Mouse (Mus musculus) neural tube, embryonic 12.5 days (tissue): Measurements from ENCODE around the gene Rasal3. TPM values are rescaled to one million over a fixed set of nuclear protein-coding genes. Genes with fewer than 3 reads are reported as not detected.

Source experiments
- ATAC-seq: fragments of 200-750 bp; cut with Nextera tagmentation; 2 replicates; pipeline ENCODE4 v1.8.0; 2017; ENCODE audit warnings: low read depth, mild to moderate bottlenecking, moderate TSS enrichment, moderate library complexity; ENCODE audit not compliant: low FRiP score
- H3K27ac ChIP-seq: fragments of 300-500 bp; sonication (generic); 2 replicates; pipeline ENCODE4 v1.5.1; 2016
- H3K27me3 ChIP-seq: fragments of 300-500 bp; sonication (generic); replicated peaks from 2 replicates; pipeline ENCODE4 v1.6.1; 2016; ENCODE audit warnings: mild to moderate bottlenecking
- H3K36me3 ChIP-seq: fragments of 300-500 bp; sonication (generic); 2 replicates; pipeline ENCODE4 v1.6.1; 2016; ENCODE audit warnings: mild to moderate bottlenecking
- H3K4me1 ChIP-seq: fragments of 300-500 bp; sonication (generic); 2 replicates; pipeline ENCODE4 v1.6.1; 2016
- H3K4me2 ChIP-seq: fragments of 300-500 bp; sonication (generic); replicated peaks from 2 replicates; pipeline ENCODE4 v1.6.1; 2016; ENCODE audit warnings: mild to moderate bottlenecking
- H3K4me3 ChIP-seq: fragments of 300-500 bp; sonication (generic); 2 replicates; pipeline ENCODE4 v1.5.1; 2016
- H3K9ac ChIP-seq: fragments of 300-500 bp; sonication (generic); 2 replicates; pipeline ENCODE4 v1.6.1; 2016; ENCODE audit warnings: mild to moderate bottlenecking
- H3K9me3 ChIP-seq: fragments of 300-500 bp; sonication (generic); 2 replicates; pipeline ENCODE4 v1.6.1; 2016; ENCODE audit warnings: mild to moderate bottlenecking
- WGBS: fragments of 180-500 bp; shearing (Covaris S2); methylation state at CpG from one replicate; pipeline ENCODE4 v1.1.7; 2016; 5-methylcytosine and 5-hydroxymethylcytosine counted together
- microRNA-seq: library from miRNA; unstranded; fragments of <30 nt; microRNA quantifications from one replicate; pipeline ENCODE4, GENCODE M21; 2017
- polyA plus RNA-seq: library from polyadenylated mRNA; unstranded; fragments of >200 nt; fragmentation: Nextera tagmentation; extraction: Ambion mirVana; gene quantifications from 2 replicates; pipeline ENCODE4 v1.2.1, GENCODE M21; 2016

Rasal3 gene
- polyA plus RNA-seq, 1 experiment from 2014 or later = 0.66 TPM

DNA sequence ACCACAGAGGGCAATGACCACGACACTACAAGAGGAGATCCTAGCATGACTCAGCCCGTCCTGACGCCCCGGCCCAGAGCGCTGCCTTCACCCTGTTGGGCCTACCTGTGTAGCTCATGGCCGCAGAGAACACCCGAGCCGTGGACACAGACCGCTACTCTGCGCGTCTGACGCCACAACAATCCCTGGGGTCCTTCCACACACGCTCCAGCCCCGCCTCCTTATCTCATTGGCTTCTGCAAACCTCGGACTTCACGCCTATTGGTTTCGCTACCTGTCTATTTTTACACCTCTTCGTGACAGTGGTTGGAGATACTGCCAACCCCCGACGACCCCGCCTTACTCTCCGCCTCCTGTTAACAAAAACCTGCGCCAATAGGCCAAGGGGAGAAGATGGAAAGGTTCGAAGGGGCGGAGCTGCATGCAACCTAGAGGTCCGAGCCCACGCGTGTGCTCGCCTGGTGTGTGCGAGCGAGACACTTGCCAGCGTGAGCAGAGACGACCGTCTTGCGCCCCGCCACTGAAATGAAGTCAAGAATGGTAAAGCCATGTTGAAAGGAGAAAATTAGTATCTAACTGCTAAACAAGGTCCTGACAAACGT, 52.9 kb downstream of the Rasal3 start, which contains the start of gene Akap8l:
TSS of gene Akap8l (minus strand) at position 226 of the 602 bp plus-strand sequence.
- H3K4me1 ChIP-seq = peaks cover 17% of the 10 kb centered on the region
- WGBS = under 1% methylated on average over 37 of the region's 37 CpGs
- no peaks in the 10 kb centered on the region for H3K9me3 ChIP-seq
- H3K4me3 ChIP-seq = peak within 1 kb of the TSS; percentile 63
- peak; percentile 95 for ATAC-seq
- no peaks in the 10 kb centered on the region for H3K27me3 ChIP-seq
- peak within 1 kb of the TSS; percentile 60; the same call in 1 of the 2 replicates for H3K27ac ChIP-seq
- peaks cover 24% of the 10 kb centered on the region for H3K36me3 ChIP-seq
- peak within 1 kb of the TSS; percentile 82 for H3K4me2 ChIP-seq
- peak within 1 kb of the TSS; percentile 74 for H3K9ac ChIP-seq

DNA sequence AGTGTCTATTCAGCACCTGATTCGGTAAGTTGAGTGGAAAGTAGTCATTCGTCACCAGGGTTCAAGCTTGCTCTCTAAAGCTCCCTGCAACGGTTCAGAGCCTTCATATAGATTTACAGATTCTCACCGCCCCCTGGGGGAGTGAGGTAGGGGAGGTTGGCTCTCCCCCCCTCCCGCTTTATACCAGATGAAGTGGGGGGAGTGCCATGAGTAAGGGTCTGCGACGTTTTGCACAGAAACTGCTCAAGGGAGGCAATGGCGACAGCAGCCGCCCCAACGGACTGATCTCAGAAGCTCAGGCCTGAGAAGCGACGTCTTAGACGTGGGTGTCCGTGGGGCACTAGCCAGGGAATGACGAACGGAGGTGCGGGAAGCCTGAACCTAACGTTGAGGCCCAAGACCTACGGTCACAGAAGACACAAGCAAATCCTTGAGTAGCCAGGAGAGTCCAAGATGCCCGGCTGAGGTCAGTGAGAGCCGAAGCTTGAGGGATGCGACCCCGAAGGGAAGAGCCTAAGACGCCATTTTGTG, 53.5 kb downstream of the Rasal3 start:
- peak overlapping the region; percentile 74 for H3K9ac ChIP-seq
- no peaks in the 10 kb centered on the region for H3K27me3 ChIP-seq
- peak; percentile 54 for ATAC-seq
- under 1% methylated on average over 24 of the region's 24 CpGs for WGBS
- peak overlapping the region; percentile 63 for H3K4me3 ChIP-seq
- H3K36me3 ChIP-seq = peaks cover 21% of the 10 kb centered on the region
- peak overlapping the region; percentile 60; the same call in 1 of the 2 replicates for H3K27ac ChIP-seq
- peak overlapping the region; percentile 82 for H3K4me2 ChIP-seq
- H3K9me3 ChIP-seq = no peaks in the 10 kb centered on the region
- H3K4me1 ChIP-seq = peaks cover 17% of the 10 kb centered on the region

GRCm38 (mm10) chr17:32349037-32349732, 54.2 kb downstream of the Rasal3 start:
- H3K4me1 ChIP-seq = peaks cover 15% of the 10 kb centered on the region
- H3K4me3 ChIP-seq = peak overlapping the region; percentile 63
- peak overlapping the region; percentile 82 for H3K4me2 ChIP-seq
- H3K27me3 ChIP-seq = no peaks in the 10 kb centered on the region
- H3K9me3 ChIP-seq = no peaks in the 10 kb centered on the region
- WGBS = 19% methylated on average over 4 of the region's 4 CpGs
- ATAC-seq = no peak
- no peak overlapping the region for H3K27ac ChIP-seq
- peak overlapping the region; percentile 74 for H3K9ac ChIP-seq
- peaks cover 20% of the 10 kb centered on the region for H3K36me3 ChIP-seq

- 87% methylated on average over 2 of the region's 2 CpGs for WGBS
- no peaks in the 10 kb centered on the region for H3K27me3 ChIP-seq
- ATAC-seq = no peak
- H3K36me3 ChIP-seq = peaks cover 18% of the 10 kb centered on the region
- H3K4me1 ChIP-seq = peaks cover 13% of the 10 kb centered on the region
- peak overlapping the region; percentile 82 for H3K4me2 ChIP-seq
- H3K27ac ChIP-seq = no peak overlapping the region
- H3K9me3 ChIP-seq = no peaks in the 10 kb centered on the region
- H3K9ac ChIP-seq = no peak overlapping the region
- H3K4me3 ChIP-seq = no peak overlapping the region
These were observed 55.0 kb downstream of the Rasal3 start for GRCm38 (mm10) chr17:32348406-32348805.

- H3K9ac ChIP-seq = no peak overlapping the region
- H3K4me2 ChIP-seq = no peak overlapping the region
- no peak overlapping the region for H3K27ac ChIP-seq
- H3K27me3 ChIP-seq = no peaks in the 10 kb centered on the region
- peaks cover 59% of the 10 kb centered on the region for H3K36me3 ChIP-seq
- no peaks in the 10 kb centered on the region for H3K4me1 ChIP-seq
- ATAC-seq = no peak
- 100% methylated on average over 1 of the region's 1 CpGs for WGBS
- H3K4me3 ChIP-seq = no peak overlapping the region
- no peaks in the 10 kb centered on the region for H3K9me3 ChIP-seq
These were observed 62.3 kb downstream of the Rasal3 start for GRCm38 (mm10) chr17:32341102-32341501.

Small RNA genes within 50 kb of the gene (microRNA-seq; reads per million reads assigned to microRNA genes)
- not detected for gene Gm22201

Other genes with a start within 250 kb of the Rasal3 start
- 17.3 and 17.4 TPM in 2 replicates for gene Notch3, start 236.7 kb downstream of the Rasal3 start, polyA plus RNA-seq
- gene Ephx3, start 214.0 kb downstream of the Rasal3 start, polyA plus RNA-seq = 0.08 TPM in 1 of 2 replicates, not detected in the other
- gene Brd4, start 118.9 kb downstream of the Rasal3 start, polyA plus RNA-seq = 105 and 112 TPM in 2 replicates
- gene Akap8, start 82.3 kb downstream of the Rasal3 start, polyA plus RNA-seq = 124 and 126 TPM in 2 replicates
- 135 and 136 TPM in 2 replicates for gene Akap8l, start 53.0 kb downstream of the Rasal3 start, polyA plus RNA-seq
- 41.4 and 50.5 TPM in 2 replicates for gene Wiz, start 14.1 kb downstream of the Rasal3 start, polyA plus RNA-seq
- gene Pglyrp2, start 20.6 kb upstream of the Rasal3 start, polyA plus RNA-seq = not detected in 2 replicates
- gene Cyp4f39, start 49.1 kb upstream of the Rasal3 start, polyA plus RNA-seq = 0.99 and 1.3 TPM in 2 replicates
- gene Cyp4f17, start 102.5 kb upstream of the Rasal3 start, polyA plus RNA-seq = 9.5 and 10.8 TPM in 2 replicates
- 19.8 and 25.3 TPM in 2 replicates for gene Cyp4f16, start 133.0 kb upstream of the Rasal3 start, polyA plus RNA-seq
- not detected in 2 replicates for gene Cyp4f37, start 217.7 kb upstream of the Rasal3 start, polyA plus RNA-seq